Mouse (Mus musculus): ENCODE measurements at regions not wholly inside any gene's neighbourhood (a gene's known extent, or its start where the extent isn't known, plus 50 kb on each side); places are given as distances from the start of the nearest gene placed in this dataset.

GRCm38 (mm10) chr1:63937480-63937879 is 168.4 kb upstream of the 4933402D24Rik start:
- no peak overlapping the region for H3K27ac ChIP-seq
- H3K4me2 ChIP-seq (ENCODE audit: low read depth): no peak overlapping the region
- 66% methylated on average over 3 of the region's 3 CpGs for WGBS (ENCODE audit: insufficient replicate concordance)
- no peak for ATAC-seq (ENCODE audit: insufficient read depth)
- no peak overlapping the region for H3K9ac ChIP-seq (replicated peaks)
- H3K4me3 ChIP-seq (ENCODE audit: insufficient read depth in 1 of 2, low read depth in 2 of 2, low read length in 2 of 2): no peak overlapping the region
- H3K9me3 ChIP-seq (ENCODE audit: control insufficient read depth, low read length): no peaks in the 10 kb centered on the region
- H3K4me1 ChIP-seq (replicated peaks; ENCODE audit: control insufficient read depth in 2 of 2, insufficient read depth in 2 of 2, low read length in 1 of 2): no peaks in the 10 kb centered on the region
- no peaks in the 10 kb centered on the region for H3K27me3 ChIP-seq (ENCODE audit: control insufficient read depth, insufficient read depth, low read length)
- no peak for TF ChIP-seq EP300 (IDR thresholded peaks at IDR 0.05; ENCODE audit: low read depth)
- TF ChIP-seq CTCF (IDR thresholded peaks at IDR 0.05; ENCODE audit: low read depth): no peak
- no peak for DNase-seq (ENCODE audit: low read depth in 3 of 3, low spot score in 3 of 3)
- H3K36me3 ChIP-seq (replicated peaks; ENCODE audit: control insufficient read depth, insufficient read depth, low read depth): no peaks in the 10 kb centered on the region

GRCm38 (mm10) chr1:63934570-63935280 is 165.7 kb upstream of the 4933402D24Rik start:
- Histone ChIP-seq H3K4me3 (ENCODE audit: insufficient read depth in 1 of 2, low read depth in 2 of 2, low read length in 2 of 2) (no peak overlapping the region), H3K27me3 (ENCODE audit: control insufficient read depth, insufficient read depth, low read length) (no peaks in the 10 kb centered on the region), H3K9ac (replicated peaks) (no peak overlapping the region), H3K9me3 (ENCODE audit: control insufficient read depth, low read length) (no peaks in the 10 kb centered on the region), H3K4me2 (ENCODE audit: low read depth) (no peak overlapping the region), H3K27ac (no peak overlapping the region), H3K36me3 (replicated peaks; ENCODE audit: control insufficient read depth, insufficient read depth, low read depth) (no peaks in the 10 kb centered on the region), H3K4me1 (replicated peaks; ENCODE audit: control insufficient read depth in 2 of 2, insufficient read depth in 2 of 2, low read length in 1 of 2) (no peaks in the 10 kb centered on the region)
- 64% methylated on average over 8 of the region's 8 CpGs for WGBS (ENCODE audit: insufficient replicate concordance)
- no peak for TF ChIP-seq CTCF (IDR thresholded peaks at IDR 0.05; ENCODE audit: low read depth)
- TF ChIP-seq EP300 (IDR thresholded peaks at IDR 0.05; ENCODE audit: low read depth): no peak
- no peak for ATAC-seq (ENCODE audit: insufficient read depth)
- DNase-seq (ENCODE audit: low read depth in 3 of 3, low spot score in 3 of 3): no peak

- DNase-seq (ENCODE audit: low read depth in 3 of 3, low spot score in 3 of 3) (no peak), ATAC-seq (ENCODE audit: insufficient read depth) (no peak)
- no peaks in the 10 kb centered on the region for H3K27me3 ChIP-seq (ENCODE audit: control insufficient read depth, insufficient read depth, low read length)
- H3K36me3 ChIP-seq (replicated peaks; ENCODE audit: control insufficient read depth, insufficient read depth, low read depth): no peaks in the 10 kb centered on the region
- H3K9me3 ChIP-seq (ENCODE audit: control insufficient read depth, low read length): no peaks in the 10 kb centered on the region
- no peak overlapping the region for H3K9ac ChIP-seq (replicated peaks)
- no peak overlapping the region for H3K4me2 ChIP-seq (ENCODE audit: low read depth)
- no peak overlapping the region for H3K4me3 ChIP-seq (ENCODE audit: insufficient read depth in 1 of 2, low read depth in 2 of 2, low read length in 2 of 2)
- no peaks in the 10 kb centered on the region for H3K4me1 ChIP-seq (replicated peaks; ENCODE audit: control insufficient read depth in 2 of 2, insufficient read depth in 2 of 2, low read length in 1 of 2)
- WGBS (ENCODE audit: insufficient replicate concordance): 50% methylated on average over 9 of the region's 9 CpGs
- TF ChIP-seq CTCF (IDR thresholded peaks at IDR 0.05; ENCODE audit: low read depth): no peak
- no peak for TF ChIP-seq EP300 (IDR thresholded peaks at IDR 0.05; ENCODE audit: low read depth)
- no peak overlapping the region for H3K27ac ChIP-seq
Measured at GRCm38 (mm10) chr1:63932484-63932883, 163.4 kb upstream of the 4933402D24Rik start.

GRCm38 (mm10) chr1:63929362-63930125 is 160.5 kb upstream of the 4933402D24Rik start:
- Histone ChIP-seq H3K9me3 (ENCODE audit: control insufficient read depth, low read length) (no peaks in the 10 kb centered on the region), H3K4me3 (ENCODE audit: insufficient read depth in 1 of 2, low read depth in 2 of 2, low read length in 2 of 2) (no peak overlapping the region), H3K36me3 (replicated peaks; ENCODE audit: control insufficient read depth, insufficient read depth, low read depth) (no peaks in the 10 kb centered on the region), H3K4me2 (ENCODE audit: low read depth) (no peak overlapping the region), H3K27me3 (ENCODE audit: control insufficient read depth, insufficient read depth, low read length) (no peaks in the 10 kb centered on the region), H3K4me1 (replicated peaks; ENCODE audit: control insufficient read depth in 2 of 2, insufficient read depth in 2 of 2, low read length in 1 of 2) (no peaks in the 10 kb centered on the region), H3K27ac (no peak overlapping the region), H3K9ac (replicated peaks) (no peak overlapping the region)
- TF ChIP-seq CTCF (IDR thresholded peaks at IDR 0.05; ENCODE audit: low read depth): no peak
- TF ChIP-seq EP300 (IDR thresholded peaks at IDR 0.05; ENCODE audit: low read depth): no peak
- 52% methylated on average over 4 of the region's 4 CpGs for WGBS (ENCODE audit: insufficient replicate concordance)
- DNase-seq (ENCODE audit: low read depth in 3 of 3, low spot score in 3 of 3) (no peak), ATAC-seq (ENCODE audit: insufficient read depth) (no peak)

- Histone ChIP-seq H3K27me3 (ENCODE audit: control insufficient read depth, insufficient read depth, low read length) (no peaks in the 10 kb centered on the region), H3K4me3 (ENCODE audit: insufficient read depth in 1 of 2, low read depth in 2 of 2, low read length in 2 of 2) (no peak overlapping the region), H3K9me3 (ENCODE audit: control insufficient read depth, low read length) (no peaks in the 10 kb centered on the region), H3K27ac (no peak overlapping the region), H3K36me3 (replicated peaks; ENCODE audit: control insufficient read depth, insufficient read depth, low read depth) (no peaks in the 10 kb centered on the region), H3K4me2 (ENCODE audit: low read depth) (no peak overlapping the region), H3K4me1 (replicated peaks; ENCODE audit: control insufficient read depth in 2 of 2, insufficient read depth in 2 of 2, low read length in 1 of 2) (no peaks in the 10 kb centered on the region), H3K9ac (replicated peaks) (no peak overlapping the region)
- TF ChIP-seq EP300 (IDR thresholded peaks at IDR 0.05; ENCODE audit: low read depth) (no peak), CTCF (IDR thresholded peaks at IDR 0.05; ENCODE audit: low read depth) (no peak)
- 58% methylated on average over 5 of the region's 5 CpGs for WGBS (ENCODE audit: insufficient replicate concordance)
- DNase-seq (ENCODE audit: low read depth in 3 of 3, low spot score in 3 of 3) (no peak), ATAC-seq (ENCODE audit: insufficient read depth) (no peak)
Measured at GRCm38 (mm10) chr1:63928850-63929249, 159.8 kb upstream of the 4933402D24Rik start.
